Mouse (Mus musculus): ENCODE measurements around the gene Eef1akmt3. TPM values are rescaled to one million over a fixed set of nuclear protein-coding genes. Genes with fewer than 3 reads are reported as not detected.
"Not testable (repeated sequence)": the region's sequence is repeated elsewhere in the genome, so short reads cannot be mapped to it uniquely, and the experiment has no call there.

The Eef1akmt3 gene
- total RNA-seq, 2 experiments from 2014 or later: 0.15 TPM; not detected in 1

- peak; percentile 94 to 97 for DNase-seq
Measured at GRCm38 (mm10) chr10:127070190-127071121, 29.1 kb upstream of the Eef1akmt3 start, which contains the start of gene Tspan31. TSS of gene Tspan31 (minus strand) at chr10:127070264.

GRCm38 (mm10) chr10:127069281-127070189 is 28.2 kb upstream of the Eef1akmt3 start:
- DNase-seq: no peak

GRCm38 (mm10) chr10:127068360-127069038 is 27.2 kb upstream of the Eef1akmt3 start:
- no peak for DNase-seq

- DNase-seq: no peak
Measured at GRCm38 (mm10) chr10:127066519-127067018, 25.3 kb upstream of the Eef1akmt3 start.

GRCm38 (mm10) chr10:127065981-127066380 is 24.7 kb upstream of the Eef1akmt3 start:
- DNase-seq: no peak

- no peak for DNase-seq
Measured at GRCm38 (mm10) chr10:127063913-127064870, 22.9 kb upstream of the Eef1akmt3 start.

GRCm38 (mm10) chr10:127063239-127063872 is 22.0 kb upstream of the Eef1akmt3 start, which contains the start of gene Cdk4:
TSS of gene Cdk4 (plus strand) at chr10:127063534.
- peak; percentile 98 for DNase-seq

- no peak for DNase-seq
Measured at GRCm38 (mm10) chr10:127062503-127062902, 21.2 kb upstream of the Eef1akmt3 start.

GRCm38 (mm10) chr10:127062101-127062500 is 20.8 kb upstream of the Eef1akmt3 start:
- DNase-seq: not testable (repeated sequence)

- no peak for DNase-seq
Measured at GRCm38 (mm10) chr10:127061513-127061912, 20.2 kb upstream of the Eef1akmt3 start.

GRCm38 (mm10) chr10:127061085-127061484 is 19.8 kb upstream of the Eef1akmt3 start:
- DNase-seq: no peak

- peak; percentile 64 to 70 for DNase-seq
Measured at GRCm38 (mm10) chr10:127059968-127060916, 18.9 kb upstream of the Eef1akmt3 start, which contains the start of gene March9. TSS of gene March9 (minus strand) at chr10:127060184.

GRCm38 (mm10) chr10:127059174-127059967 is 18.1 kb upstream of the Eef1akmt3 start:
- no peak for DNase-seq

- no peak for DNase-seq
Measured at GRCm38 (mm10) chr10:127058708-127059107, 17.4 kb upstream of the Eef1akmt3 start.

GRCm38 (mm10) chr10:127058161-127058560 is 16.8 kb upstream of the Eef1akmt3 start:
- peak; percentile 75 to 84 for DNase-seq

- no peak for DNase-seq
Measured at GRCm38 (mm10) chr10:127056490-127056889, 15.2 kb upstream of the Eef1akmt3 start.

- DNase-seq: no peak
Measured at GRCm38 (mm10) chr10:127055406-127055805, 14.1 kb upstream of the Eef1akmt3 start.

- no peak for DNase-seq
Measured at GRCm38 (mm10) chr10:127054646-127055045, 13.3 kb upstream of the Eef1akmt3 start.
